Mouse (Mus musculus) megakaryocyte, embryonic 14.5 days (primary cell): ENCODE data around the gene Spem1.

Source experiments
- FLI1 ChIP-seq: IDR thresholded peaks from 2 replicates; pipeline ENCODE4 v1.6.1; 2012; ENCODE audit warnings: low read length, inconsistent platforms, mixed read lengths
- GATA1 ChIP-seq: IDR thresholded peaks from 3 replicates; pipeline ENCODE4 v1.6.1; 2012; ENCODE audit warnings: mixed read lengths, low read length, inconsistent platforms, borderline replicate concordance

DNA sequence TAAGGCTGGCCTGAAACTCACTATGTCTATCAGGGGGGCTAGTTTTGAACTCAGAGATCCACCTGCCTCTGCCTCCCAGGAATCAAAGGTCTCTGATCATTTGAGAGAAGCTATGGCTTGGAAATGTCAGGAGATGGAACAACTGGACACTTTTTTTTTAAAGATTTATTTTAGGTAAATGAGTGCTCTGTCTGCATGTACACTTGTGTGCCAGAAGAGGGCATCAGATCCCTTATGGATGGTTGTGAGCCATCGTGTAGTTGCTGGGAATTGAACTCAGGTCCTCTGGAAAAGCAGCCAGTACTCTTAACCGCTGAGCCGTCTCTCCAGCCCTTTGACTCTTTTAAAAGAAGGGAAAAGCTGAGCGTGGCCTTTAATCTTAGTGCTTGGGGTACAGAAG is 15.6 kb downstream of the Spem1 start:
- TF ChIP-seq FLI1: no peak
- TF ChIP-seq GATA1: no peak
